Mouse (Mus musculus) CH12.LX (cell line): ENCODE measurements around the gene Gm11115. TPM values are rescaled to one million over a fixed set of nuclear protein-coding genes. Genes with fewer than 3 reads are reported as not detected.

Experiments
- polyA plus RNA-seq: library from polyadenylated mRNA; unstranded; fragments of >175 nt; gene quantifications from 2 replicates; pipeline ENCODE4 v1.2.1, GENCODE M21; 2012; ENCODE audit warnings: low read depth; ENCODE audit not compliant: insufficient read length
- total RNA-seq, 2 experiments: library from RNA; depleted of rRNA; stranded (reverse); fragments of 300-350 nt in 1 of 2; fragments of >200 nt in 1 of 2; gene quantifications; 2 replicates each; pipeline ENCODE4 v1.2.3; 2012 to 2014

The Gm11115 gene
- total and polyA plus RNA-seq, 3 experiments: not detected

Other genes with a start within 250 kb of the Gm11115 start
- 29.9 and 31.5 TPM in 2 replicates for gene Csn3, start 228.5 kb downstream of the Gm11115 start, total RNA-seq (2012; rRNA removed)
- 13.3 and 16.4 TPM in 2 replicates for gene Csn3, start 228.5 kb downstream of the Gm11115 start, total RNA-seq (2014; rRNA removed)
- gene Csn3, start 228.5 kb downstream of the Gm11115 start, polyA plus RNA-seq: 7.2 and 8.1 TPM in 2 replicates
- not detected in 2 replicates for gene 2310003L06Rik, start 184.6 kb downstream of the Gm11115 start, total RNA-seq (2012; rRNA removed)
- 0.19 and 0.32 TPM in 2 replicates for gene 2310003L06Rik, start 184.6 kb downstream of the Gm11115 start, total RNA-seq (2014; rRNA removed)
- not detected in 2 replicates for gene 2310003L06Rik, start 184.6 kb downstream of the Gm11115 start, polyA plus RNA-seq
- not detected in 2 replicates for gene Gm28434, start 184.6 kb downstream of the Gm11115 start, total RNA-seq (2012; rRNA removed)
- gene Gm28434, start 184.6 kb downstream of the Gm11115 start, total RNA-seq (2014; rRNA removed): not detected in 2 replicates
- gene Gm28434, start 184.6 kb downstream of the Gm11115 start, polyA plus RNA-seq: not detected in 2 replicates
- gene Cabs1, start 174.7 kb downstream of the Gm11115 start, total RNA-seq (2012; rRNA removed): not detected in 2 replicates
- gene Cabs1, start 174.7 kb downstream of the Gm11115 start, total RNA-seq (2014; rRNA removed): not detected in 2 replicates
- gene Cabs1, start 174.7 kb downstream of the Gm11115 start, polyA plus RNA-seq: not detected in 2 replicates
- gene Smr3a, start 151.6 kb downstream of the Gm11115 start, total RNA-seq (2012; rRNA removed): not detected in 2 replicates
- gene Smr3a, start 151.6 kb downstream of the Gm11115 start, total RNA-seq (2014; rRNA removed): not detected in 2 replicates
- gene Smr3a, start 151.6 kb downstream of the Gm11115 start, polyA plus RNA-seq: not detected in 2 replicates
- gene Smr2, start 67.5 kb downstream of the Gm11115 start, total RNA-seq (2012; rRNA removed): not detected in 2 replicates
- not detected in 2 replicates for gene Smr2, start 67.5 kb downstream of the Gm11115 start, total RNA-seq (2014; rRNA removed)
- gene Smr2, start 67.5 kb downstream of the Gm11115 start, polyA plus RNA-seq: not detected in 2 replicates
- not detected in 2 replicates for gene Gm11116, start 42.6 kb downstream of the Gm11115 start, total RNA-seq (2012; rRNA removed)
- not detected in 2 replicates for gene Gm11116, start 42.6 kb downstream of the Gm11115 start, total RNA-seq (2014; rRNA removed)
- not detected in 2 replicates for gene Gm11116, start 42.6 kb downstream of the Gm11115 start, polyA plus RNA-seq
- not detected in 2 replicates for gene Gm7714, start 114.8 kb upstream of the Gm11115 start, total RNA-seq (2012; rRNA removed)
- gene Gm7714, start 114.8 kb upstream of the Gm11115 start, total RNA-seq (2014; rRNA removed): not detected in 2 replicates
- not detected in 2 replicates for gene Gm7714, start 114.8 kb upstream of the Gm11115 start, polyA plus RNA-seq
- not detected in 2 replicates for gene Prol1, start 163.2 kb upstream of the Gm11115 start, total RNA-seq (2012; rRNA removed)
- gene Prol1, start 163.2 kb upstream of the Gm11115 start, total RNA-seq (2014; rRNA removed): not detected in 2 replicates
- not detected in 2 replicates for gene Prol1, start 163.2 kb upstream of the Gm11115 start, polyA plus RNA-seq
- 0.34 TPM in 1 of 2 replicates, not detected in the other for gene Amtn, start 222.0 kb upstream of the Gm11115 start, total RNA-seq (2012; rRNA removed)
- not detected in 2 replicates for gene Amtn, start 222.0 kb upstream of the Gm11115 start, total RNA-seq (2014; rRNA removed)
- not detected in 2 replicates for gene Amtn, start 222.0 kb upstream of the Gm11115 start, polyA plus RNA-seq